In the genomic region with DNA sequence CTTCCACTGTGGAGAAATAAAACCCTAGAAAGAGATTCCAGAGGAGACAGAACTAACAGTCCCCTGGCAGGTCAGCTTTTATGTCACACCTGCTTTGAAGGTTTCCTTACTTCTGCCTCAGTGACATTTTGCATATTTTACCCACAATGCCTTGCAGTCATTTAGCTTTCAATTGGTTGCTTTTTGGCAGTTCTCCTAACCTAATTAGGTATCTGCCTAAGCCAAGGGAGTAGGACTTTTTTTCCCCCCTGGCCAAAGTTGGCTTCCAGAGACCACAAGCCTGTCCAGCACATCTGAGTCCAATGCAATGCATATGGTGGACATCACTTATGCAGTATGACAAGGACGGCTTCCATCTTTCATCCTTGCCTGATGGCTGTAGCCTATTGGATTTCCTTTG, we compare ENCODE assay signal across 18 mouse cellular contexts.
"Had no signal": no experiment of that assay in that cellular context is flagged by ENCODE, and none has a peak within 500 bp of the region (broad histone marks: within the 10 kb centered on the region; RNA-seq: fewer than 3 reads in every experiment).

No protein-coding gene starts in this region.

- H3K9me3 ChIP-seq: kidney, embryonic 15.5 days; liver, embryonic 13.5 days; midbrain, embryonic 15.5 days; neural tube, embryonic 13.5 days; stomach, embryonic 15.5 days had no signal

- H3K4me2 ChIP-seq: kidney, embryonic 15.5 days; liver, embryonic 13.5 days; midbrain, embryonic 11.5 days; midbrain, embryonic 15.5 days; neural tube, embryonic 13.5 days; stomach, embryonic 15.5 days had no signal

- H3K9ac ChIP-seq: kidney, embryonic 15.5 days; liver, embryonic 13.5 days; midbrain, embryonic 15.5 days; neural tube, embryonic 13.5 days; stomach, embryonic 15.5 days had no signal

- DNase-seq: kidney, postnatal 10 days; kidney, postnatal 36 days; layer of hippocampus, postnatal 36 days; liver, embryonic 13.5 days; lung, adult 2 months; lung, postnatal 14 days; lung, postnatal 4 days; retina, postnatal 1 day; right cerebral cortex, postnatal 25 days; spleen, adult 18-20 months; thymus, postnatal 25 days had no signal

- ATAC-seq: midbrain, embryonic 15.5 days had no signal

- H3K27me3 ChIP-seq: kidney, embryonic 15.5 days; liver, embryonic 13.5 days; midbrain, embryonic 15.5 days; neural tube, embryonic 13.5 days; stomach, embryonic 15.5 days had no signal

- H3K36me3 ChIP-seq: kidney, embryonic 15.5 days; liver, embryonic 13.5 days; midbrain, embryonic 15.5 days; neural tube, embryonic 13.5 days; stomach, embryonic 15.5 days had no signal

- H3K4me3 ChIP-seq: kidney, embryonic 15.5 days; left cerebral cortex, adult 2 months; liver, embryonic 13.5 days; midbrain, embryonic 15.5 days; myocyte; neural tube, embryonic 13.5 days; stomach, embryonic 15.5 days had no signal

- H3K4me1 ChIP-seq: kidney, embryonic 15.5 days; liver, embryonic 13.5 days; midbrain, embryonic 15.5 days; neural tube, embryonic 13.5 days; stomach, embryonic 15.5 days had no signal

- H3K27ac ChIP-seq: kidney, embryonic 15.5 days; left cerebral cortex, adult 2 months; liver, embryonic 13.5 days; midbrain, embryonic 15.5 days; neural tube, embryonic 13.5 days; stomach, embryonic 15.5 days had no signal
